Mouse (Mus musculus) cerebral cortex, adult 2 months (tissue): ENCODE results near the gene Hoxc10.

ENCODE experiments used
- WGBS: fragments of 180-500 bp; shearing (Covaris S2); methylation state at CpG from one replicate; pipeline ENCODE4 v1.1.7; 2018; 5-methylcytosine and 5-hydroxymethylcytosine counted together

Hoxc10 gene

DNA sequence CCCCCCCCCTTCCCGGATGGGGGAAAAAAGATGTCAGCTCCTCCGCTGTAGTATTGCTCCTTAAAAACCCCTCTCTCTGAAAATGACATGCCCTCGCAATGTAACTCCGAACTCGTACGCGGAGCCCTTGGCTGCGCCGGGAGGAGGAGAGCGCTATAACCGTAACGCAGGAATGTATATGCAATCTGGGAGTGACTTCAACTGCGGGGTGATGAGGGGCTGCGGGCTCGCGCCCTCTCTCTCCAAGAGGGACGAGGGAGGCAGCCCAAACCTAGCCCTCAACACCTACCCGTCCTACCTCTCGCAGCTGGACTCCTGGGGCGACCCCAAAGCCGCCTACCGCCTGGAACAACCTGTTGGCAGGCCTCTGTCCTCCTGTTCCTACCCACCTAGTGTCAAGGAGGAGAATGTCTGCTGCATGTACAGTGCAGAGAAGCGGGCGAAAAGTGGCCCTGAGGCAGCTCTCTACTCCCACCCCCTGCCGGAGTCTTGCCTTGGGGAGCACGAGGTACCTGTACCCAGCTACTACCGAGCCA, at the start of gene Hoxc10:
Gene Hoxc10 (plus strand): TSS at position 21 of the 536 bp plus-strand sequence.
- 4% methylated on average over 27 of the region's 27 CpGs for WGBS

DNA sequence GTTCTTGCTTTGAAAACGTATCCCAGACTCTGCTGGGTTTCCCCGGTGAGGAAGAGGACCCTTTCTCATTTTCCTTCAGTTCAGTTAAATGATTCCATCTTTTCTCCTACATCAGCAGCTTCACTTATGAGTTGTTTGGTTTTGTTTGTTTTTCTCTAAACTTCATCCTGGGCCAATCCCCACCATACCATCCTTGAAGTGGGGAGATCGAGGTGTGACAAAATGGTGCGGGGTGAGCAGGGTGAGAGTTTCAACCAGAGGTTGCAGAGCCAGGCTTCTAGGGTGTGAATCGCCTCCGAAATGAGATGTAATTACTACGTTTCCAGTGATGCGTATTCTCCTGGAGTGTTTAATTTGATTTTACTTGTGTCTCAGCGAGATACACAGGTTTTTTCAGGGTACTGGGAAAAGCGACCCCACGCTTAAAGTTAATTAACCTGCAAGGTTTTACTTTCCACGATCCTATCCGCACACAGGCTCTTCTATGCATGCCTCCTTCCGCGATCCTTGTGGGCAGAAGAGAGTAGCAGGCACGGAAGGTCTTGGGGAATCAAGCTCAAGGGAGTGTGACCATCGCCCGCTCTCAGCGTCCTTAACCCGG, 48.5 kb upstream of the Hoxc10 start:
- 4% methylated on average over 20 of the region's 20 CpGs for WGBS

DNA sequence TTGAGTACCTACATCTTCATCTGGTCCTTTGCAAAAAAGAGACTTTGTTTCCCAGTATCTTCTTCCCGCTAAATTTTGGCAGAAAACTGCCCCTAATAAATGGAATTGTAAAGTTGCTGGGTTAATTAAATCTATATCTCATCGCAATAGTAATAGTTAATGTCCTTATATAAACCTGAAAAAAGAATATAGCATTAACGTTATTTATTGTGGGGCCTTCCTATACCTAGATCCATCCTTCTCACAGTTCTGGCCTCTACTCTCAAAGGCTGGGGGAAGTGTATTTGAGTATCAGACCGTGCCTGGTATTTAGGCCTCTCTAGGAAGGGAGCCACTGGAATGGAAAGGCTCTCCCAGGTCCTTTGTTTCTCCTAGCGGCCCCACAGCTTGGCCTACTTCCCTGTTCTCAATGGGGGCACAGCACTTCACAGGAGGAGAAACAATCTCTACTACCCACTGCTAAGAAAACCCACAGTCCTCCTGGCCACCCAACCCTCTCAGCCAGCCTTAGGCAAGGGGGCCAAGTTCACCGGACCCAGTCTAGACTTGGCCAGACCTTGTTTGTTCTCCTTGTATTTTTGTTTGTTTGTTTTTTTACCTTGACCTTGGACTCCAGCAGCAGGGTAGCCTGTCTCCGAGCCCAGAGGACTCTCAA, 47.9 kb upstream of the Hoxc10 start:
- 6% methylated on average over 7 of the region's 7 CpGs for WGBS

DNA sequence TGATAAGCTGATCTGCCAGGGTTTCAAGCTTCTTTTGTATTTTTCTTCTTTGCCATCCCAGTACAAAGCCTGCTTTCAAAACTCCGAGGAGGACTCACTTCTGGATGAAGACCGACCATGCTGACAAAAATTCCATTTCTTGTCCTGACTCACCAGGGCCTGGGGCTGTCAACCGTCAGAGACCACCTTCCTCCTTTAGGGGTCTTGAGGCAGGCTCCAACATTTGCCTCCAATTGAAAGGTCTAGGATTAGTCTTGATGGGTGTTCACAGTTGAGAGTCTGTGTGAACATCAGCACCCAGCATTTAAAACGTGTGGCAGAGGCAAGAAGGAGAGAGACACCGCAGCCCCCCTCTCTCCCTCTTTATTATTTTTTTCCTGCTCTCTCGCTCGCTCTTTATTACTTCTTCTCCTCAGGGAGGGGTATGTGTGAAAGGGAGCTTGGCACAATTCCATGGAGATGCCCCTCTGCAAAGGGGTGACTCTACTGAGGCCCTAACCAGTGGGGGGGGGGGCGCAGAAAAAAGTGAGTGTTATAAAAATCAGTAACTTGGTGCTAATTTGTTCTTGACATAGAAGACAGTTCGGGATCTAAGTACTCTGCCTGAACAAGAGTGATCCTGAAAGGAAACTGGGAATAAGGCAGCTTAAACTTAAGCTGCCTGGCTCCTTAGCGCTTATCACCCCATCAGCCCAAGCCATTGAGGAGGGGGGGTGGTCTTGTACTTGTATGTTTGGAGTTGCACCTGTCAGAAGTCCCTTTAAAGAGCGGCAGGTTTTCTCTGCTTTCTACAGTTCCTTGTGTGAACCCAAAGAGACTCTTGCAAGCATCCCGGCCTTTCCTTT, 47.0 kb upstream of the Hoxc10 start:
- 3% methylated on average over 12 of the region's 12 CpGs for WGBS

DNA sequence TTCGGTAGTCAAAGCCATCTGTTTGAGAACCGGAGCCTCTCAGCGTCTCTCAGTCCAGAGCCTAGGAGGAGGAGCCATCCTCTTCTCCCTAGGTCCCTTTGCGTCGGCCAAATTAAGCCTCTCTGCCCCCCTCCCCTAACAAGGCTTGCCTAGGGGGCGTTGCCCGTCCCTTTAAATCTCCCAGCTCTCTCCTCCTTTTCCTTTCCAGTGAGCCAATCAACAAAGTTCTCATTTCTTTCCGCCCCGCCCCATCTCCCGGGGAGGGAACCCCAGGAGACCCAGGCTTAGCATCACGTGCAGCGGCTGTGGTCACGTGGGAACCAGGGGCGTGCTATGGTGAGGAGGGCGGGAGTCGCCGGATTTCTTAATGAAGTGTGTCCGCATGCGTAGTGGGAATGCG, 46.0 kb upstream of the Hoxc10 start:
- WGBS, result 1% methylated on average over 20 of the region's 20 CpGs

DNA sequence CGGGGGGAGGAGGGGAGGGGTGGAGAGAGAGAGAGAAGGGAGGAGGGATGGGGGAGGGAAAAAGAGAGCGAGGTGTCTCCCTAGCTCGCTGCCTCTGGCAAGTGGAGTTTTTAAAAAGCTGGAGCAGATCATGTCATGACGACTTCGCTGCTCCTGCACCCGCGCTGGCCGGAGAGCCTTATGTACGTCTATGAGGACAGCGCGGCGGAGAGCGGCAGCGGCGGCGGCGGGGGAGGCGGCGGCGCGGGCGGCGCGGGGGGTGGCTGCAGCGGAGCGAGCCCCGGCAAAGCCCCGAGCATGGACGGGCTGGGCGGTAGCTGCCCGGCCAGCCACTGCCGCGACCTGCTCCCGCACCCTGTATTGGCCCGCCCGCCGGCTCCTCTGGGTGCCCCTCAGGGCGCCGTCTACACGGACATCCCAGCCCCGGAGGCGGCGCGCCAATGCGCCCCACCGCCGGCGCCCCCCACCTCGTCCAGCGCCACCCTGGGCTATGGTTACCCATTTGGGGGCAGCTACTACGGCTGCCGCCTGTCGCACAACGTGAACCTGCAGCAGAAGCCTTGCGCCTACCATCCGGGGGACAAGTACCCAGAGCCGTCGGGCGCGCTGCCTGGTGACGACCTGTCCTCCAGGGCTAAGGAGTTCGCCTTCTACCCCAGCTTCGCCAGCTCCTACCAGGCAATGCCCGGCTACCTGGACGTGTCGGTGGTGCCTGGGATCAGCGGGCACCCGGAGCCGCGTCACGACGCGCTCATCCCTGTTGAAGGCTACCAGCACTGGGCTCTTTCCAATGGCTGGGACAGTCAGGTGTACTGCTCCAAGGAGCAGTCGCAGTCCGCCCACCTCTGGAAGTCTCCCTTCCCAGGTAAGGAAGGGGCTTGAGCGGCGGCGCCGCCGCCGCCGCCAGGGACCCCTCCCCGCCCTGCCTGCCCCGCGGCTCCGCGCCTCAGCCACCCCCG, 45.3 kb upstream of the Hoxc10 start, which contains the start of gene Hoxc13:
Gene Hoxc13 (plus strand): TSS at position 51 of the 959 bp plus-strand sequence.
- 2% methylated on average over 77 of the region's 88 CpGs for WGBS

DNA sequence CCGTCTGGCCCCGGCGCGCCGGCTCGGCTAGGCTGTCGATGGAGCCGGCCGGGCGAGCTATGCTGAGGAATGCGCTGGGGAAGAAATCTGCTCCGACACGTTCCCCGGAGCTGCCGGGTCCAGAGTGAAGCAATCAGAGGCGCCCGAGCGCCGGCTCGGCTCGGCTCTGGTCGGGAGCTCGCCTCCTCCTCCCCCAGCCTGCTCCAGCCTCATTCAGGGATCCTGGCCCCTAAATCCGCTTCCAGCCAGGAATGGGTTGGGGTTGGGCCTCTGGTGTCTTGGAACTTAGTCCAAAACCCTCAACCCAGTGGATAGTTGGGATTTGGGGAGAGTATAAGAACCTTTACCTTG, 44.6 kb upstream of the Hoxc10 start:
- under 1% methylated on average over 24 of the region's 24 CpGs for WGBS

DNA sequence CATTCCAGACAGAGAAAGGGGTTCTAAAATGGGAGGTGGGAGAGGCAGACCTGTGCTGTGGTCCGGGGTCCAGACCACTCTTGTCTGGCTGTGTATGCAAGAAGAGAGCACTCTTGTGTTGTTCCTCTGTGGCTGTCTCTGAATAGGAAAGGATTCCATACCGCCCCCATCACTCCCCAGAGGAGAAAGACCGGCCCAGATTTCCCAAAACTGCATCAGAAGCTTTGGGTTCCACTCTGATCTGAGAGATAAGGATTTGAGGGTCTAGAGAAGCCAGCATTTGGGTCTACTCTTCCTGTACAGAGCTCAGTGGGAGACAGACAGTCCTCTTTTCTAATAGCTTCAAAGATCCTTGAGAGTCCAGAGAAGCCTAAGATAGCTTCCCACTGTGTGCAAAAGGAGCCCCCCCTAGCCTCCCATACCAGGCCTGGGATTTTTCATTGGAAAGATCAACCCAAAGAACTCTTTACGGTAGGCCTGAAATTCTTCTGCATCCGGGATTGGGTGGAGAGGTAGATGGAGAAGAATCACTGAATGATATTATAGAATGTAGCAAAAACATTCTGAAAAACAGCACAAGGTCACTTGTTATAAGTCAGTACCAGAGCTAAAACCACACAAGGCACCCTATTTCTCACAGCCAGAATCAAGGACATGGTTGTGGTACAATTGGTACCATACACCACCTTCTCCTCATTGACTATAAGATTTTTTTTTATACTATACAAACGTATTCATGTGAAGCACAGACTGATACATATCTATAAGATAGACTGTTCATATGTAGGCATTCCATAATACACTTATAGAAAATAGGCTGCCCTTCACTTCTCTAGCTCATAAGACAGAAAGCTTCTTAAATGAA, 43.7 kb upstream of the Hoxc10 start:
- 34% methylated on average over 6 of the region's 6 CpGs for WGBS

DNA sequence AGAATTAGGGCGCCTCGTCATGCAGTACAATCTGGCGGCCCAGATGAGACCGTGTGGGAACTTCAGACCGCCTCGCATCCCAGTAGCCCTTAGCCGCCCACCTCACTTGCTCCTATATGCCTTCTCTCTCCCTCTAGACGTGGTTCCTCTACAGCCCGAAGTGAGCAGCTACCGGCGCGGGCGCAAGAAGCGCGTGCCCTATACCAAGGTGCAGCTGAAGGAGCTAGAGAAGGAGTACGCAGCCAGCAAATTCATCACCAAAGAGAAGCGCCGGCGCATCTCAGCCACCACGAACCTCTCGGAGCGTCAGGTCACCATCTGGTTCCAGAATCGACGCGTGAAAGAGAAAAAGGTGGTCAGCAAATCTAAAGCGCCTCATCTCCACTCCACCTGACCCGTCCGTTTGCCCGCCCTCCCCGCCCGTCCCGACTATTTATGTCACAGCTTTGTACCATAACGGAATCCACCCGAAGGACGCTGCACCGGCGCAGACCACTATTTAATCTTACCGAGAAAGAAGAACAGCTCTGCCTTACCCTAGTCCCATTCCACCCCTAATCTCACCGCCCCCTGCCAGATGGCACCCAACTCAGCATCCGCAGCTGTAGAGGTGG, 39.5 kb upstream of the Hoxc10 start:
- WGBS, result 4% methylated on average over 40 of the region's 40 CpGs

DNA sequence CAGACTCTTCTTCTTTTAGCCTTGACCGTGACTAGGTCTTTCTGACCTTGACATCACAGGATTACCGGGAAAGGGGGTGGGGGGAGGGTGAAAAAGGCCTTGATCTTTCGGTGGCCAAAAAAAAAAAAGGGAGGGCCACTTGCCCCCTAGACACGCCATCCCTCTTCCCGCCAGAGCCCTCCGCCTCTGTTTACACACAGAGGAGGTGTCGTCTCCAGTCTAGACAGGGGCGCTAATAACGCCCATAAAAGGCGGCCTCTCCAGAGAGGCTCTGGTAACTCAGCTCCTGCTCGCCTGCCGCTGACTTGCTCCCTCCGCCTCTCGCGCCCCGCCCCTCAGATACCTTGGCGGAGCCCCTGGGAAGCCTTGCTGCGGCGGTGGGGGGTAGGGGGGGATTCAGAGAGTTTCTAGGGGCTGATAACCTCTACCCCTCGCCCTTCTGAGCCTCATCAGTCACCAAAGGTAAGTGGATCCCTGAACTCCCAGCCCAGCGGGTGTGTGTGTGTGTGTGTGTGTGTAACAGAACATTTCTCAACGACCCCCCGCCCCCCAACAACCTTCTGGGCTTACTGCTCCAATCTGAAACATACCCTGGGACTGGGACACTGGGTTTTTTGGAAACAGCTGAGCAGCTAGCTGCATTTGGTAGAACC, 34.8 kb upstream of the Hoxc10 start:
- WGBS, result 3% methylated on average over 23 of the region's 23 CpGs

DNA sequence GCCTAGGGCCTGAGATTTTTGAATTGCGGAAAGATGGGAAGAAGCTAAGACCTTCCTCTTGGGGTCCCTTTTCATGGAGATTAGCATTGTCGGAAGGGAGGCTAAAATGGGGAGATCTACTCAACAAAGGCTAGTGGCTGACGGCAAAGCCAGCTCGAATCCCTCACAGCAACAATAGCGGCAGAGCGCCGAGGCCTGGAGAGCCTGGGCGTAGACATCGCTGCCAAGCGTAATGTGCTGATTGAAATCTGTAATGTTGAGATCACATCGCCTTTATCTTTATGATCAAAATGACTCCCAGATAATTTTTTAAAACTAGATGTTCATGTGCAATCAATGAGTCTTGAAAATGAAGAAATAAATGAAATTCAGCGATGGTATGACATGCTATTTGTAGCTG, 32.2 kb upstream of the Hoxc10 start:
- 6% methylated on average over 12 of the region's 12 CpGs for WGBS

DNA sequence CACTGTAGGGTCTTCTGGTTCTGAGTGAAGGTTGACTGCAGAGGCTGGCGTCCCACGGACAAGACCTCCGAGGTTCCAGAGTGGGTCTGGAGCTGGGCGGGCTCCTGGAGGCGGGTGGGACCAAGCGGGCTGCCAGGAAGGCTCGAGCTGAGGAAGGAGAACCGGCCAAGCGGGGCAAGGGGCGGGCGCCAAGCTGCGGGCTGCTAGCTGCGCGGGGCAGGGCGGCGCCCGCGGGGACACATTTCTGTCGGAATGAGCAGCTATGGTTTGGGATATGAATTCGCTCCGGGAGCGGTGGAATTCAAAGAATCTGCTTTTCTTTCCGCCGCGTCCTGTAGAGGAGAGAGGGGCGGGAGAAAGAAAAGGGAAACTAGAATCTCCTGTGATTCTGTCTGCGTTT, 31.7 kb upstream of the Hoxc10 start:
- 2% methylated on average over 27 of the region's 27 CpGs for WGBS

DNA sequence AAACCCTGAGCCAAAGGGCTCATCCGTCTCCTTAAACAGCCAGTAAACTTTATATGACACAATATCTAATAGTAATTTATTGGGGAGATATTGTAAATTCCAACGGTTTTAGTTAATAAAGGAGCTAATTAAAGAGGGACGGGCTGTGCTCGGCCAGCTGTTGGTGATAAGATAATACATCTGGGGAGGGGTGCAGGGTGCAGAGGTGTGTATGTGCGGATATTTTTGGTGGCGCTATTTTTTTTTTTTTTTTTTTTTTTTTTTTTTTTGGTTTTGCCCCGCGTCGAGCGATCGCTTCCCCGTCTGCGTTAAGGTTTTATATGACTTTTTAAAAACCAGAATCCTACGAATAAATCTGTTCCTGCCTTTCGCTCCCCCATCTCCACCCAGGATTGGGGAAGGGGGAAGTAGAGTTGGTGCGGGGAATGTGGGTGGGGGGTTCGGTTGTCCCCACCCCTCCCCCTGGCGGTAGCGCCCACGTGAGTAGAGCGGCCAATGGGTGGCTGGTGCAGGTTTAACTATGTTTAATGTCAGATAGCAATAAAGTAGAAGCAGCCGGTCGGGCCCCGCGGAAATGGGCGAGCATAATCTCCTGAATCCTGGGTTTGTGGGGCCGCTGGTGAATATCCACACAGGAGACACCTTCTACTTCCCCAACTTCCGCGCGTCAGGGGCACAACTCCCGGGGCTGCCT, 30.2 kb upstream of the Hoxc10 start, which contains the start of gene Hoxc12:
Gene Hoxc12 (plus strand): TSS at position 479 of the 694 bp plus-strand sequence.
- 2% methylated on average over 31 of the region's 31 CpGs for WGBS

DNA sequence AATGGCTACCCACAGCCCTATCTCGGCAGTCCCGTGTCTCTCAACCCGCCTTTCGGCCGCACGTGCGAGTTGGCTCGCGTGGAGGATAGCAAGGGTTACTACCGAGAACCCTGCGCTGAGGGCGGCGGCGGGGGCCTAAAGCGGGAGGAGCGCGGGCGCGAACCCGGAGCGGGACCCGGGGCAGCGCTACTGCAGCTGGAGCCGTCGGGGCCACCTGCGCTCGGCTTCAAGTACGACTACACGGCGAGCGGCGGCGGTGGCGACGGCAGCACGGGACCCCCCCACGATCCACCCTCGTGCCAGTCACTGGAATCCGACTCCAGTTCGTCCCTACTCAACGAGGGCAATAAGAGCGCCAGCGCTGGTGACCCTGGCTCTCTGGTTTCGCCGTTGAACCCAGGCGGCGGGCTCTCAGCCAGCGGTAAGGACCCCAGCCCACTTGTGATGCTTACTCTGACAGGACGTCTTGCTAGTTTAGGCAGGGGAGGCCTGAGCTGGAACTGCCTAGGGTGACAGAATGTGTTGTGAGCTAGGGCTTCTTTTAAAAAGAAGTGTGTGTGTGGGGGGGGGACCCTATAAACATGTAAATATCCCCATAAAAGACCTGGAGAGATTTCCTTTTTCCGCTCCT, 29.4 kb upstream of the Hoxc10 start:
- 3% methylated on average over 50 of the region's 50 CpGs for WGBS

DNA sequence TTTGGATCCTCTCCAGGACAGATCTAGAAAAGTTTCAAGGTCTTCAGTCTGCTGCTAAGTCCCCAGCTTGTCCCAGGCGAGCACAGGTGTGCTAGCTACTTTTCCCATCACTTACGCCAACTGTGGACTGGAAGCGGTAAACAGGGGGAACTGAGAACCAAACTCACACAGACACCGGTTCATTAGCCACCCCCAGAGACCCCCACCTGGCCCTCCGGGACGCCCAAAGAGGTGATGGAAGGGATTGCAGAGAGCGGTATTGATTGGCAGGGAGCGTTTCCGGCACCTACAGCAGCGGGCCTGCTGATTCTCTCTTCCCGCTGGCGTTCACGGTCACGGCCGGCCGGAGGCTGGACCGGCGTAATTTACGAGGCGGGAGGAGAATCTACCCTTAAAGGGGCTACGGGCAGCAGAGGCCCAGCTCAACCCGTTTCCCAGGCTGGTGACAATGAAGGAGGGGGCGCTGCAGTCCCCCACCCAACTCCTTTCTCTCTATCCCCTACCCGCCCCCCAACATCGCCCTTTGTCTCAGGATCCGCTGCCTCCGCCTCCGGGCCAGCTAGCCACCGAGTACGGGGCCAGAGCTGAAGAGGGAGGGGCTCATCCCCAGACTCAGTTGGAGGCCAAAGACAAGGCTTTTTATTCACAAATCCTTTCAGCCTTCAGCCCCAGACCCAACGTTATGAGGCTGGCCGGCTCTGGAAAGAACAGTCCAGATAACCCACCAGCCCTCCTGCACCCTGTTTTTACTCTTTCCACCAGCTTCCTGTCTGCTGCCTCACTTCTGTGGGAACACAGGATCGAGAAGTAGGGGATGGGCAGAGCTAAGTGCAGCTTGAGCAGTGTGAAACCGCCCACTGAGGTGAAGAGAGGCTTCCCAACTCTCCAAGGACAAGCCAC, 27.1 kb upstream of the Hoxc10 start:
- 2% methylated on average over 34 of the region's 34 CpGs for WGBS

DNA sequence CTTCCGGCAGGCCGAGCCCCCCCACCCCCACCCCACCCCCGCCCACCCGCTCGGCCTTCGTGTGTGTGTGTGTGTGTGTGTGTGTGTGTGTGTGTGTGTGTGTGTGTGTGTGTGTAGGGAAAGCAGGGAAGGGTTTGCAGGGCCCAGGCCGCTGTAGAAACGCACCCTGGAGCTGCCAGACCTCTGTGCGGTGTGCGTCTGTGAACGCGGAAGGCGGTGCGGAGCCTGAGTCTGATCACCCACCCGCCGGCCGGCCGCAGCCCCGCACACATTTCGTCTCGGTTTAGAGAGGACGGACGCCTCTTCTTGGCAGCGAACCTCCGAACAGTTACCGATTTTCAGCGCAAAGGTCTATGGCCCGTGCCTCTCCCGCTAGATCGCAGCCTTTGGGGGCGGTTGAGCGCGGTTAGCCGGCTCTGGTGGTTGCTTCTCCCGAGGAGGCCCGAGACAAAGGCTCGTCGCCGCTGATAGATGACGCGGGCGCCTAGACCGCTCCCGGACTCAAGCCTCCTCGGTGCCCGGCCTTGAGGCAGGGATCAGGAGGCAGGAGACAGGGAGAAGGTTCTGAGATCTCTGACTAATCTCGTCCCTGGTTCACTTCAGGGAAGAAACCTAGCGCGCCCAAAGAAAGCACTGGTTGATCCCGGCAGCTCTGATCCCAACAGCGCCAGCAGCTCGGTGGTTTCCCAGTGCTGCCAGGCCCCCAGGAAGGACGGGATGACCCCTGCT, 23.7 kb upstream of the Hoxc10 start:
- WGBS, result 2% methylated on average over 51 of the region's 53 CpGs

DNA sequence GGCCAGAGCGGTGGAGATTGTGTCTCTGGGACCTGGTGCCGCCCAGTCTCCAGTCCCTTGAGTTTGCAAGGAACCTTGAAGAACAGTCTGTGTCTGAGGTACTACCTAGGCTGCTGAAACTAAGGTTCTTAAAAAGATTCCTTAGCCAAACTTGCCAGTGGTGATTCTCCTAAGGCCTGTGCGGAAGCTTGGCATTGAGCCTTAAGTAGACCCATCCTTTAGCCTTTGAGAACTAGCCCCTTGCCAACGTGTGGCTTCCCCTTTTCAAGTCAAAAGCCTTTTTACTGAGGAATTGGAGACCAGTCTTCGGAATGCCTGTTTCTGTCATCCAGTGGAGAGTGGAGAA, 23.2 kb upstream of the Hoxc10 start:
- 8% methylated on average over 5 of the region's 5 CpGs for WGBS
